Mouse (Mus musculus): ENCODE data around the gene Cga. TPM values are rescaled to one million over a fixed set of nuclear protein-coding genes. Genes with fewer than 3 reads are reported as not detected.
A peak's percentile ranks its signal among the peaks of the same experiment; 100 is the strongest.

The Cga gene
- polyA plus RNA-seq, 1 experiment from 2014 or later, result 2.0 TPM

GRCm38 (mm10) chr4:34858903-34859302, 34.7 kb upstream of the Cga start:
- Histone ChIP-seq H3K9ac (replicated peaks) (no peak overlapping the region), H3K27me3 (ENCODE audit: insufficient read depth, low read length) (no peaks in the 10 kb centered on the region), H3K36me3 (replicated peaks; ENCODE audit: insufficient read depth, low read length) (no peaks in the 10 kb centered on the region), H3K9me3 (ENCODE audit: low read length) (no peaks in the 10 kb centered on the region), H3K4me3 (ENCODE audit: low read depth, low read length) (no peak overlapping the region), H3K4me2 (ENCODE audit: low read depth, low read length) (no peak overlapping the region), H3K4me1 (ENCODE audit: insufficient read depth) (peaks cover 3% of the 10 kb centered on the region), H3K27ac (ENCODE audit: low read depth) (no peak overlapping the region)
- TF ChIP-seq CTCF (IDR thresholded peaks at IDR 0.05; ENCODE audit: low read depth), result no peak
- no peak for TF ChIP-seq EP300 (IDR thresholded peaks at IDR 0.05; ENCODE audit: low read depth)
- DNase-seq (no peak), ATAC-seq (no peak)
- 85% methylated on average over 3 of the region's 3 CpGs for WGBS (ENCODE audit: insufficient replicate concordance)

- no peak overlapping the region for H3K27ac ChIP-seq (ENCODE audit: low read depth)
- 83% methylated on average over 3 of the region's 3 CpGs for WGBS (ENCODE audit: insufficient replicate concordance)
- H3K4me3 ChIP-seq (ENCODE audit: low read depth, low read length), result no peak overlapping the region
- no peaks in the 10 kb centered on the region for H3K36me3 ChIP-seq (replicated peaks; ENCODE audit: insufficient read depth, low read length)
- H3K9ac ChIP-seq (replicated peaks), result no peak overlapping the region
- no peaks in the 10 kb centered on the region for H3K9me3 ChIP-seq (ENCODE audit: low read length)
- TF ChIP-seq EP300 (IDR thresholded peaks at IDR 0.05; ENCODE audit: low read depth), result no peak
- no peak for TF ChIP-seq CTCF (IDR thresholded peaks at IDR 0.05; ENCODE audit: low read depth)
- H3K4me2 ChIP-seq (ENCODE audit: low read depth, low read length), result no peak overlapping the region
- ATAC-seq (no peak), DNase-seq (no peak)
- H3K4me1 ChIP-seq (ENCODE audit: insufficient read depth), result peaks cover 3% of the 10 kb centered on the region
- no peaks in the 10 kb centered on the region for H3K27me3 ChIP-seq (ENCODE audit: insufficient read depth, low read length)
Measured at GRCm38 (mm10) chr4:34859416-34859815, 34.2 kb upstream of the Cga start.

GRCm38 (mm10) chr4:34861438-34861837, 32.1 kb upstream of the Cga start:
- Histone ChIP-seq H3K27me3 (ENCODE audit: insufficient read depth, low read length) (no peaks in the 10 kb centered on the region), H3K9ac (replicated peaks) (no peak overlapping the region), H3K27ac (ENCODE audit: low read depth) (no peak overlapping the region), H3K9me3 (ENCODE audit: low read length) (no peaks in the 10 kb centered on the region), H3K4me2 (ENCODE audit: low read depth, low read length) (no peak overlapping the region), H3K4me3 (ENCODE audit: low read depth, low read length) (no peak overlapping the region), H3K4me1 (ENCODE audit: insufficient read depth) (peaks cover 12% of the 10 kb centered on the region), H3K36me3 (replicated peaks; ENCODE audit: insufficient read depth, low read length) (no peaks in the 10 kb centered on the region)
- DNase-seq (no peak), ATAC-seq (peak; percentile 87)
- 59% methylated on average over 3 of the region's 3 CpGs for WGBS (ENCODE audit: insufficient replicate concordance)
- TF ChIP-seq EP300 (IDR thresholded peaks at IDR 0.05; ENCODE audit: low read depth) (no peak), CTCF (IDR thresholded peaks at IDR 0.05; ENCODE audit: low read depth) (no peak)

- Histone ChIP-seq H3K9ac (replicated peaks) (no peak overlapping the region), H3K4me1 (ENCODE audit: insufficient read depth) (peaks cover 23% of the 10 kb centered on the region), H3K4me3 (ENCODE audit: low read depth, low read length) (no peak overlapping the region), H3K4me2 (ENCODE audit: low read depth, low read length) (no peak overlapping the region), H3K9me3 (ENCODE audit: low read length) (no peaks in the 10 kb centered on the region), H3K36me3 (replicated peaks; ENCODE audit: insufficient read depth, low read length) (no peaks in the 10 kb centered on the region; the same call in 1 of the 2 replicates), H3K27ac (ENCODE audit: low read depth) (no peak overlapping the region), H3K27me3 (ENCODE audit: insufficient read depth, low read length) (no peaks in the 10 kb centered on the region)
- DNase-seq (no peak), ATAC-seq (no peak)
- WGBS (ENCODE audit: insufficient replicate concordance), result 64% methylated on average over 3 of the region's 3 CpGs
- no peak for TF ChIP-seq CTCF (IDR thresholded peaks at IDR 0.05; ENCODE audit: low read depth)
- TF ChIP-seq EP300 (IDR thresholded peaks at IDR 0.05; ENCODE audit: low read depth), result no peak
Measured at GRCm38 (mm10) chr4:34869813-34870212, 23.8 kb upstream of the Cga start.

- no peaks in the 10 kb centered on the region for H3K9me3 ChIP-seq (ENCODE audit: low read length)
- H3K4me2 ChIP-seq (ENCODE audit: low read depth, low read length), result no peak overlapping the region
- H3K27ac ChIP-seq (ENCODE audit: low read depth), result no peak overlapping the region
- no peak overlapping the region for H3K9ac ChIP-seq (replicated peaks)
- peaks cover 9% of the 10 kb centered on the region for H3K4me1 ChIP-seq (ENCODE audit: insufficient read depth)
- DNase-seq, result no peak
- 88% methylated on average over 4 of the region's 4 CpGs for WGBS (ENCODE audit: insufficient replicate concordance)
- TF ChIP-seq EP300 (IDR thresholded peaks at IDR 0.05; ENCODE audit: low read depth), result no peak
- TF ChIP-seq CTCF (IDR thresholded peaks at IDR 0.05; ENCODE audit: low read depth), result no peak
- H3K36me3 ChIP-seq (replicated peaks; ENCODE audit: insufficient read depth, low read length), result no peaks in the 10 kb centered on the region; the same call in 1 of the 2 replicates
- ATAC-seq, result no peak
- H3K27me3 ChIP-seq (ENCODE audit: insufficient read depth, low read length), result no peaks in the 10 kb centered on the region
- no peak overlapping the region for H3K4me3 ChIP-seq (ENCODE audit: low read depth, low read length)
Measured at GRCm38 (mm10) chr4:34872896-34873495, 20.6 kb upstream of the Cga start.

- ATAC-seq (no peak), DNase-seq (no peak)
- 68% methylated on average over 1 of the region's 1 CpGs for WGBS (ENCODE audit: insufficient replicate concordance)
- H3K4me3 ChIP-seq (ENCODE audit: low read depth, low read length), result no peak overlapping the region
- no peaks in the 10 kb centered on the region for H3K9me3 ChIP-seq (ENCODE audit: low read length)
- no peaks in the 10 kb centered on the region; the same call in 1 of the 2 replicates for H3K36me3 ChIP-seq (replicated peaks; ENCODE audit: insufficient read depth, low read length)
- H3K27ac ChIP-seq (ENCODE audit: low read depth), result no peak overlapping the region
- TF ChIP-seq CTCF (IDR thresholded peaks at IDR 0.05; ENCODE audit: low read depth), result no peak
- no peak for TF ChIP-seq EP300 (IDR thresholded peaks at IDR 0.05; ENCODE audit: low read depth)
- peaks cover 4% of the 10 kb centered on the region for H3K4me1 ChIP-seq (ENCODE audit: insufficient read depth)
- H3K9ac ChIP-seq (replicated peaks), result no peak overlapping the region
- no peaks in the 10 kb centered on the region for H3K27me3 ChIP-seq (ENCODE audit: insufficient read depth, low read length)
- no peak overlapping the region for H3K4me2 ChIP-seq (ENCODE audit: low read depth, low read length)
Measured at GRCm38 (mm10) chr4:34874234-34874633, 19.3 kb upstream of the Cga start.
